In the genomic region with DNA sequence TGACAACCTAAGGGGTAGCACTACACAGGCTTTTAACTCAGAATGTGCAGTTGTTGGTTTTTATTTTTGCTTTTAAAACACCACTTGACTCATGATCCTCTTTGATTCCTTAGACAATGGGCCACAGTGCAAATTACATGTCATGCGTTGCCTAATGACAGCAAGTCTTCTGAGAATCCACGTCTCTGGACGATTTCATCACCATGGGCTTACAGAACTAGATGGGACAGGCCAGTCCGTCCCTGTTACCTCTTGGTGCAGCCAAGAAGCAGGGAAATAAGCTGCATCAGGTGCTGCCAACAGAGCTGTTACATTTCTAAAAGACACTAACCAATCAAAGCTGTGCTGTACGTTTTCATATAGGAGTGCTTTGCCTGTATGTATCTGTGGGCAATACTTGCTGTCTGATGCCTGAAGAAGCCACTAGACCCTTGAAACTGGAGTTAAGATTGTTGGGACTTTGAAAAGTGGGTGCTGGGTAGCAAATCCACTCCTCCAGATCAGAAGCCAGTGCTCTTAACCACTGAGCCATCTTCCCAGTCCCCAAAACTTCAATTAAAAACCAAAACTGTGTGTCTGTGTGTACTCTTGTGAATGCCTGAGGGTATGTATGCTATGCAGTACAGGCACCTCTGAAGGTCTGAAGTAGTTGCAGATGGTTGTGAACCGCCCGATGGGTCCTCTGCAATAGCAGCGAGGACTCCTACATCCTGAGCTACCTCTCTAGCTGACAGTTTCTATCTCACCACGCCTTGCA, we compare ENCODE assay signal across 36 mouse cellular contexts. TPM values are rescaled to one million over a fixed set of nuclear protein-coding genes. Genes with fewer than 3 reads are reported as not detected.
A peak's percentile ranks its signal among the peaks of the same experiment; 100 is the strongest.
DNase-seq lines count a peak whose midpoint lies in the region; ATAC-seq and TF ChIP-seq lines count a peak whose summit lies in the region.
"Had no signal": no experiment of that assay in that cellular context is flagged by ENCODE, and none has a peak within 500 bp of the region (broad histone marks: within the 10 kb centered on the region; RNA-seq: fewer than 3 reads in every experiment).

No protein-coding gene starts in this region.

- no peaks in the 10 kb centered on the region for H3K9me3 ChIP-seq in liver, postnatal 0 days (ENCODE audit: low read length)
- no peaks in the 10 kb centered on the region for H3K9me3 ChIP-seq in liver, embryonic 12.5 days (replicated peaks)
- no peaks in the 10 kb centered on the region for H3K9me3 ChIP-seq in midbrain, embryonic 12.5 days
- no peaks in the 10 kb centered on the region for H3K9me3 ChIP-seq in midbrain, postnatal 0 days (ENCODE audit: low read length)
- H3K9me3 ChIP-seq: forebrain, embryonic 12.5 days; limb, embryonic 13.5 days had no signal

- no peak overlapping the region for H3K27ac ChIP-seq in liver, postnatal 0 days (ENCODE audit: low read depth)
- H3K27ac ChIP-seq in liver, embryonic 12.5 days, result no peak overlapping the region
- peak overlapping the region; percentile 25; the same call in 1 of the 2 replicates for H3K27ac ChIP-seq in midbrain, embryonic 12.5 days (replicated peaks)
- no peak overlapping the region for H3K27ac ChIP-seq in midbrain, postnatal 0 days (ENCODE audit: low read depth, low read length)
- H3K27ac ChIP-seq: forebrain, embryonic 12.5 days; hindbrain, embryonic 14.5 days; kidney, postnatal 0 days; limb, embryonic 13.5 days; macrophage; stomach, postnatal 0 days had no signal

- DNase-seq in liver, postnatal 0 days, result no peak
- DNase-seq in midbrain, postnatal 0 days (ENCODE audit: low spot score), result no peak
- DNase-seq in fat pad, adult 2 months (ENCODE audit: extremely low read depth, low read depth, low spot score), result peak; percentile 99
- DNase-seq in heart, postnatal 25 days (ENCODE audit: low spot score), result no peak
- no peak for DNase-seq in thymus, postnatal 36 days
- DNase-seq: adrenal gland, postnatal 10 days; B cell, adult 2 months; cerebellum, adult 2 months; cerebellum, postnatal 14 days; gastrocnemius, postnatal 25 days; heart, adult 18-20 months; heart, postnatal 4 days; kidney, adult 8-10 months; kidney, postnatal 4 days; retina, postnatal 1 day; right cerebral cortex, postnatal 25 days; spleen, adult 18-20 months had no signal

- H3K9ac ChIP-seq in liver, postnatal 0 days (replicated peaks), result no peak overlapping the region
- no peak overlapping the region for H3K9ac ChIP-seq in liver, embryonic 12.5 days
- H3K9ac ChIP-seq in midbrain, embryonic 12.5 days (replicated peaks), result no peak overlapping the region
- H3K9ac ChIP-seq in midbrain, postnatal 0 days (replicated peaks; ENCODE audit: low read length, poor library complexity, severe bottlenecking), result no peak overlapping the region
- H3K9ac ChIP-seq: forebrain, embryonic 12.5 days; hindbrain, embryonic 14.5 days; limb, embryonic 13.5 days had no signal

- no peaks in the 10 kb centered on the region for H3K27me3 ChIP-seq in liver, postnatal 0 days (ENCODE audit: insufficient read depth, low read length)
- H3K27me3 ChIP-seq in liver, embryonic 12.5 days (replicated peaks), result no peaks in the 10 kb centered on the region
- no peaks in the 10 kb centered on the region for H3K27me3 ChIP-seq in midbrain, embryonic 12.5 days
- H3K27me3 ChIP-seq in midbrain, postnatal 0 days (ENCODE audit: insufficient read depth, low read length), result no peaks in the 10 kb centered on the region
- H3K27me3 ChIP-seq in myocyte (ENCODE audit: control insufficient read depth, insufficient read depth, insufficient read length), result no peaks in the 10 kb centered on the region
- H3K27me3 ChIP-seq: forebrain, embryonic 12.5 days; limb, embryonic 13.5 days had no signal

- no peaks in the 10 kb centered on the region for H3K4me1 ChIP-seq in liver, postnatal 0 days (ENCODE audit: insufficient read depth)
- no peaks in the 10 kb centered on the region for H3K4me1 ChIP-seq in liver, embryonic 12.5 days
- H3K4me1 ChIP-seq in midbrain, embryonic 12.5 days, result no peaks in the 10 kb centered on the region
- no peaks in the 10 kb centered on the region for H3K4me1 ChIP-seq in midbrain, postnatal 0 days (ENCODE audit: insufficient read depth, low read length)
- H3K4me1 ChIP-seq: forebrain, embryonic 12.5 days; limb, embryonic 13.5 days had no signal

- ATAC-seq in liver, postnatal 0 days, result no peak
- no peak; the same call in 1 of the 2 replicates for ATAC-seq in liver, embryonic 12.5 days
- no peak for ATAC-seq in midbrain, embryonic 12.5 days (ENCODE audit: low FRiP score, low read depth)
- ATAC-seq in midbrain, postnatal 0 days (ENCODE audit: low FRiP score), result no peak
- ATAC-seq: inflammation-experienced regulatory T-cells, adult 6 months had no signal

- no peak for TF ChIP-seq POLR2A in myocyte (IDR thresholded peaks at IDR 0.05; ENCODE audit: insufficient read length, low read depth)

- no peak for TF ChIP-seq CTCF in liver, postnatal 0 days (IDR thresholded peaks at IDR 0.05; ENCODE audit: low read depth)
- no peak for TF ChIP-seq CTCF in midbrain, postnatal 0 days (IDR thresholded peaks at IDR 0.05)

- peaks cover 29% of the 10 kb centered on the region for H3K36me3 ChIP-seq in liver, postnatal 0 days (replicated peaks; ENCODE audit: insufficient read depth, low read length)
- H3K36me3 ChIP-seq in liver, embryonic 12.5 days, result peaks cover 35% of the 10 kb centered on the region
- peaks cover 43% of the 10 kb centered on the region for H3K36me3 ChIP-seq in midbrain, embryonic 12.5 days
- H3K36me3 ChIP-seq in midbrain, postnatal 0 days (ENCODE audit: insufficient read depth, low read length), result peaks cover 18% of the 10 kb centered on the region
- H3K36me3 ChIP-seq in myocyte (ENCODE audit: control insufficient read depth, insufficient read depth), result peaks cover 35% of the 10 kb centered on the region

- H3ac ChIP-seq in myocyte (ENCODE audit: control insufficient read depth, insufficient read length), result no peak overlapping the region

- no peak overlapping the region for H3K4me2 ChIP-seq in liver, postnatal 0 days (ENCODE audit: low read depth, low read length)
- H3K4me2 ChIP-seq in liver, embryonic 12.5 days, result no peak overlapping the region
- no peak overlapping the region for H3K4me2 ChIP-seq in midbrain, embryonic 12.5 days (replicated peaks)
- H3K4me2 ChIP-seq in midbrain, postnatal 0 days (ENCODE audit: low read depth, low read length, poor library complexity, severe bottlenecking), result no peak overlapping the region
- H3K4me2 ChIP-seq in myocyte (ENCODE audit: low read depth), result no peak overlapping the region
- H3K4me2 ChIP-seq: forebrain, embryonic 12.5 days; heart, embryonic 11.5 days; hindbrain, embryonic 14.5 days; limb, embryonic 13.5 days; liver, embryonic 11.5 days had no signal

- 78% methylated on average over 9 of the region's 9 CpGs for WGBS in liver, postnatal 0 days (ENCODE audit: insufficient replicate concordance)
- 76% methylated on average over 9 of the region's 9 CpGs for WGBS in liver, embryonic 12.5 days (ENCODE audit: insufficient replicate concordance)
- 85% methylated on average over 9 of the region's 9 CpGs for WGBS in midbrain, embryonic 12.5 days
- 77% methylated on average over 9 of the region's 9 CpGs for WGBS in midbrain, postnatal 0 days

- no peak overlapping the region for H3K4me3 ChIP-seq in liver, postnatal 0 days (ENCODE audit: low read depth, low read length)
- H3K4me3 ChIP-seq in liver, embryonic 12.5 days, result no peak overlapping the region
- H3K4me3 ChIP-seq in midbrain, embryonic 12.5 days, result no peak overlapping the region
- no peak overlapping the region for H3K4me3 ChIP-seq in midbrain, postnatal 0 days (ENCODE audit: low read depth, low read length)
- H3K4me3 ChIP-seq in myocyte, result no peak overlapping the region
- H3K4me3 ChIP-seq: erythroblast, embryonic 14.5 days; forebrain, embryonic 12.5 days; limb, embryonic 13.5 days had no signal

- TF ChIP-seq EP300 in liver, postnatal 0 days (IDR thresholded peaks at IDR 0.05; ENCODE audit: low read depth), result 0 out of 2 replicates have a peak, but pooled peaks have one; percentile 33

- intact Hi-C loops in heart, postnatal 25 days (cut with DNase I), result no loop called here

- H3K79me2 ChIP-seq in myocyte (ENCODE audit: control insufficient read depth, insufficient read depth), result no peaks in the 10 kb centered on the region

TF ChIP-seq in myocyte, 11 proteins besides CTCF, POLR2A, EP300 and RAD21:
- TF ChIP-seq CEBPB (IDR thresholded peaks at IDR 0.05; ENCODE audit: insufficient read depth, poor library complexity, severe bottlenecking) (no peak), POLR2AphosphoS2 (IDR thresholded peaks at IDR 0.05; ENCODE audit: insufficient read length, low read depth) (peak; percentile 63), TCF12 (IDR thresholded peaks at IDR 0.05; ENCODE audit: insufficient read depth, poor library complexity, severe bottlenecking) (no peak)

RNA-seq across cellular contexts. Expression of a gene that starts 24.4 kb away (rescaled TPM):
- 17.2 and 18.4 TPM in 2 replicates for polyA plus RNA-seq in liver, postnatal 0 days (2015; fragmentation: Nextera tagmentation; extraction: Ambion mirVana)
- polyA plus RNA-seq in liver, embryonic 12.5 days (2016; fragmentation: Nextera tagmentation; extraction: Ambion mirVana), result 33.3 and 36.5 TPM in 2 replicates
- 177 and 187 TPM in 2 replicates for polyA plus RNA-seq in midbrain, embryonic 12.5 days (2016; fragmentation: Nextera tagmentation; extraction: Ambion mirVana)
- 164 and 181 TPM in 2 replicates for total RNA-seq in midbrain, postnatal 0 days (2014; rRNA removed)
- 103 and 109 TPM in 2 replicates for polyA plus RNA-seq in midbrain, postnatal 0 days (2015; fragmentation: Nextera tagmentation; extraction: Ambion mirVana)
- polyA plus RNA-seq in myocyte (2012; fragmentation: generic; extraction: Trizol), result 52.8 TPM
- total RNA-seq in heart, postnatal 25 days (2021), result 10 to 100 TPM; 30.9 to 31.0 TPM

RNA-seq across cellular contexts. Expression of a gene that starts 37.8 kb away (rescaled TPM):
- not detected in 2 replicates for polyA plus RNA-seq in liver, postnatal 0 days (2015; fragmentation: Nextera tagmentation; extraction: Ambion mirVana)
- polyA plus RNA-seq in liver, embryonic 12.5 days (2016; fragmentation: Nextera tagmentation; extraction: Ambion mirVana), result not detected in 2 replicates
- polyA plus RNA-seq in midbrain, embryonic 12.5 days (2016; fragmentation: Nextera tagmentation; extraction: Ambion mirVana), result not detected in 2 replicates
- total RNA-seq in midbrain, postnatal 0 days (2014; rRNA removed), result not detected in 2 replicates
- not detected in 2 replicates for polyA plus RNA-seq in midbrain, postnatal 0 days (2015; fragmentation: Nextera tagmentation; extraction: Ambion mirVana)
- not detected for polyA plus RNA-seq in myocyte (2012; fragmentation: generic; extraction: Trizol)
- not detected for total RNA-seq in heart, postnatal 25 days (2021)
- total RNA-seq: gastrocnemius, adult 18-20 months; gastrocnemius, postnatal 25 days; left cerebral cortex, postnatal 36 days had no signal
- polyA plus RNA-seq: embryonic facial prominence, embryonic 14.5 days; erythroblast, embryonic 14.5 days; forebrain, embryonic 12.5 days; heart, embryonic 11.5 days; heart, embryonic 16.5 days; hindbrain, embryonic 14.5 days; inflammation-experienced regulatory T-cells, adult 6 months; kidney, postnatal 0 days; limb, embryonic 13.5 days; liver, embryonic 11.5 days; macrophage; neural tube, embryonic 14.5 days; stomach, postnatal 0 days; thymus, postnatal 0 days had no signal

RNA-seq across cellular contexts. Expression of a gene that starts 55.9 kb away (rescaled TPM):
- 10.5 and 11.3 TPM in 2 replicates for polyA plus RNA-seq in liver, postnatal 0 days (2015; fragmentation: Nextera tagmentation; extraction: Ambion mirVana)
- 25.9 and 26.9 TPM in 2 replicates for polyA plus RNA-seq in liver, embryonic 12.5 days (2016; fragmentation: Nextera tagmentation; extraction: Ambion mirVana)
- 51.3 and 51.6 TPM in 2 replicates for polyA plus RNA-seq in midbrain, embryonic 12.5 days (2016; fragmentation: Nextera tagmentation; extraction: Ambion mirVana)
- total RNA-seq in midbrain, postnatal 0 days (2014; rRNA removed), result 27.7 and 27.8 TPM in 2 replicates
- 43.0 and 45.0 TPM in 2 replicates for polyA plus RNA-seq in midbrain, postnatal 0 days (2015; fragmentation: Nextera tagmentation; extraction: Ambion mirVana)
- 25.4 TPM for polyA plus RNA-seq in myocyte (2012; fragmentation: generic; extraction: Trizol)
- total RNA-seq in heart, postnatal 25 days (2021), result 10 to 100 TPM; 12.0 to 20.6 TPM
